In the genomic region with DNA sequence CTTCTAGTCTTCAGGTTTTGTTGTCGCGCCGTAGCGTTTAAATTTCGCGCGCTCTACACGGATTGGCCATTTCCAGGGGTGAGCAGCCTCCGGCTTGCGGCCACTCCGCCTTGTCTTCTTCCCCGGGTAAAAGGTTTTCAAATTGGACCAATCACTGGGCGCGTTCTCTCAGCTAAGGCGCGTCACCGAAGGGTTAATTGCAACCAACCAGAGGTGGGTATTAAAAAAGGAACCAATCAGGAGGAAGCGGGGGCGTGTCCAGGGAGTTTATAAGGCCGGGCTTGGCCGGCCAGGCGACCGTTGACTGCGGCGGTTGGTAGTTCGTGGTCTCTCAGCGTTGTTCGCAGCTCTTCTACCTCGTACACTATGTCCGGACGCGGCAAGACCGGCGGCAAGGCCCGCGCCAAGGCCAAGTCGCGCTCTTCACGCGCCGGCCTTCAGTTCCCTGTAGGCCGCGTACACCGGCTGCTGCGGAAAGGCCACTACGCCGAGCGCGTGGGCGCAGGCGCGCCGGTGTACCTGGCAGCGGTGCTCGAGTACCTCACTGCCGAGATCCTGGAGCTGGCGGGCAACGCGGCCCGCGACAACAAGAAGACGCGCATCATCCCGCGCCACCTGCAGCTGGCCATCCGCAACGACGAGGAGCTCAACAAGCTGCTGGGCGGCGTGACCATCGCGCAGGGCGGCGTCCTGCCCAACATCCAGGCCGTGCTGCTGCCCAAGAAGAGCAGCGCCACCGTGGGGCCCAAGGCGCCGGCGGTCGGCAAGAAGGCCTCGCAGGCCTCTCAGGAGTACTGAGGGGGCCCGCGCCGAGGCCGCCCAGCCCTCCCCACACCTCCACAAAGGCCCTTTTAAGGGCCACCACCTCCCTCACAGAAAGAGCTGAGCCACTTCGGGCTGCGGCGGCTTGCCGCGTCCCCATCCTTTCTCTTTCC, we compare ENCODE assay signal across 8 mouse cellular contexts. TPM values are rescaled to one million over a fixed set of nuclear protein-coding genes. Genes with fewer than 3 reads are reported as not detected.
A peak's percentile ranks its signal among the peaks of the same experiment; 100 is the strongest.
DNase-seq lines count a peak whose midpoint lies in the region; ATAC-seq lines count a peak whose summit lies in the region.

A gene (plus strand): TSS at position 299 of the 935 bp plus-strand sequence.

- peak within 1 kb of the TSS; percentile 71 for H3K4me3 ChIP-seq in hindbrain, embryonic 12.5 days

- H3K9me3 ChIP-seq in hindbrain, embryonic 12.5 days (replicated peaks): no peaks in the 10 kb centered on the region

- H3K4me1 ChIP-seq in hindbrain, embryonic 12.5 days: peaks cover 17% of the 10 kb centered on the region

- ATAC-seq in hindbrain, embryonic 12.5 days (ENCODE audit: low FRiP score): peak; percentile 97

- no peaks in the 10 kb centered on the region for H3K27me3 ChIP-seq in hindbrain, embryonic 12.5 days

- peak; percentile 97 for DNase-seq in NIH3T3 (ENCODE audit: low read depth)
- DNase-seq in cerebellum, postnatal 10 days: peak; percentile 99
- peak; percentile 98 to 99 for DNase-seq in frontal cortex, postnatal 10 days (ENCODE audit: low spot score in 2 of 2)
- peak; percentile 98 to 99 for DNase-seq in layer of hippocampus, postnatal 14 days (ENCODE audit: low spot score in 2 of 2)
- peak; percentile 99 for DNase-seq in lung, postnatal 14 days
- peak; percentile 99 for DNase-seq in retina, adult 2 months (ENCODE audit: low read depth, low spot score)
- DNase-seq in thymus, postnatal 36 days: peak; percentile 98

- under 1% methylated on average over 88 of the region's 91 CpGs for WGBS in hindbrain, embryonic 12.5 days

- H3K36me3 ChIP-seq in hindbrain, embryonic 12.5 days: peaks cover 54% of the 10 kb centered on the region

- H3K27ac ChIP-seq in hindbrain, embryonic 12.5 days: peak within 1 kb of the TSS; percentile 95

- H3K9ac ChIP-seq in hindbrain, embryonic 12.5 days: peak within 1 kb of the TSS; percentile 97

- H3K4me2 ChIP-seq in hindbrain, embryonic 12.5 days (replicated peaks): peak within 1 kb of the TSS; percentile 80

RNA-seq across cellular contexts. Expression of the gene that starts here (rescaled TPM):
- 273 and 290 TPM in 2 replicates for polyA plus RNA-seq in hindbrain, embryonic 12.5 days (2016; fragmentation: Nextera tagmentation; extraction: Ambion mirVana)
- 10 to 100 TPM; 50.5 to 59.1 TPM for total RNA-seq in layer of hippocampus, postnatal 14 days (2021)

Comparison
In these comparisons a context has a peak if more than half of its experiments do, and no peak if none do; other contexts are left out.
1. Peak in every context shown above with its lines: DNase-seq, ATAC-seq, H3K4me3 ChIP-seq and H3K27ac ChIP-seq.